Mouse (Mus musculus) monocyte, adult 2 months (primary cell): ENCODE measurements around the gene Vmn1r24.
"Not testable (repeated sequence)": the region's sequence is repeated elsewhere in the genome, so short reads cannot be mapped to it uniquely, and the experiment has no call there.

ENCODE experiments used
- DNase-seq, 2 experiments: peaks; one replicate each; pipeline ENCODE4 v3.0.0; 2022; ENCODE audit warnings: low spot score in 2 of 2, low read depth in 1 of 2

Vmn1r24 gene

GRCm38 (mm10) chr6:57961403-57961802 is at the start of gene Vmn1r24:
Gene Vmn1r24, minus strand, starts transcription at chr6:57961503.
- DNase-seq, result not testable (repeated sequence)

- no peak for DNase-seq
Measured at GRCm38 (mm10) chr6:57980710-57981109, 19.4 kb upstream of the Vmn1r24 start, which contains the start of gene Vmn1r25. Gene Vmn1r25, minus strand, starts transcription at chr6:57980810.

- DNase-seq, result no peak
Measured at GRCm38 (mm10) chr6:57926738-57927137, 34.6 kb downstream of the Vmn1r24 start, which contains the start of gene Vmn1r23. Gene Vmn1r23, minus strand, starts transcription at chr6:57926838.

- DNase-seq, result no peak
Measured at GRCm38 (mm10) chr6:57907928-57908327, 53.4 kb downstream of the Vmn1r24 start, which contains the start of gene Vmn1r22. Gene Vmn1r22, minus strand, starts transcription at chr6:57908028.
